Mouse (Mus musculus): Measurements from ENCODE around the gene Tspan9. TPM values are rescaled to one million over a fixed set of nuclear protein-coding genes. Genes with fewer than 3 reads are reported as not detected.

The Tspan9 gene
- polyA plus RNA-seq, 1 experiment: 312 TPM

- TF ChIP-seq CTCF (IDR thresholded peaks at IDR 0.05; ENCODE audit: insufficient read depth, low read length) (no peak), POLR2A (IDR thresholded peaks at IDR 0.05; ENCODE audit: borderline replicate concordance, extremely low read depth, low read depth, low read length) (no peak)
- WGBS: 50% methylated on average over 7 of the region's 7 CpGs
- peaks cover 39% of the 10 kb centered on the region for H3K4me1 ChIP-seq (ENCODE audit: control insufficient read depth, insufficient read depth, low read length)
- no peak overlapping the region for H3K4me3 ChIP-seq (replicated peaks; ENCODE audit: extremely low read depth, low read depth, low read length)
- DNase-seq: no peak
Measured at GRCm38 (mm10) chr6:128111784-128112183, 31.6 kb downstream of the Tspan9 start.

- 30% methylated on average over 7 of the region's 7 CpGs for WGBS
- peak; percentile 46 for DNase-seq
- Histone ChIP-seq H3K4me1 (ENCODE audit: control insufficient read depth, insufficient read depth, low read length) (peaks cover 56% of the 10 kb centered on the region), H3K4me3 (replicated peaks; ENCODE audit: extremely low read depth, low read depth, low read length) (no peak overlapping the region)
- TF ChIP-seq CTCF (IDR thresholded peaks at IDR 0.05; ENCODE audit: insufficient read depth, low read length): no peak
- no peak for TF ChIP-seq POLR2A (IDR thresholded peaks at IDR 0.05; ENCODE audit: borderline replicate concordance, extremely low read depth, low read depth, low read length)
Measured at GRCm38 (mm10) chr6:128108324-128109035, 34.9 kb downstream of the Tspan9 start.

- TF ChIP-seq POLR2A (IDR thresholded peaks at IDR 0.05; ENCODE audit: borderline replicate concordance, extremely low read depth, low read depth, low read length): no peak
- no peak for TF ChIP-seq CTCF (IDR thresholded peaks at IDR 0.05; ENCODE audit: insufficient read depth, low read length)
- WGBS: 53% methylated on average over 8 of the region's 8 CpGs
- Histone ChIP-seq H3K4me3 (replicated peaks; ENCODE audit: extremely low read depth, low read depth, low read length) (no peak overlapping the region), H3K4me1 (ENCODE audit: control insufficient read depth, insufficient read depth, low read length) (peaks cover 63% of the 10 kb centered on the region)
- DNase-seq: no peak
Measured at GRCm38 (mm10) chr6:128107698-128108097, 35.7 kb downstream of the Tspan9 start.

- Histone ChIP-seq H3K4me3 (replicated peaks; ENCODE audit: extremely low read depth, low read depth, low read length) (no peak overlapping the region), H3K4me1 (ENCODE audit: control insufficient read depth, insufficient read depth, low read length) (peaks cover 63% of the 10 kb centered on the region)
- DNase-seq: peak; percentile 54
- TF ChIP-seq CTCF (IDR thresholded peaks at IDR 0.05; ENCODE audit: insufficient read depth, low read length) (no peak), POLR2A (IDR thresholded peaks at IDR 0.05; ENCODE audit: borderline replicate concordance, extremely low read depth, low read depth, low read length) (no peak; the same call in 1 of the 2 replicates)
- WGBS: 61% methylated on average over 3 of the region's 3 CpGs
Measured at GRCm38 (mm10) chr6:128106154-128106553, 37.2 kb downstream of the Tspan9 start.

- no peak overlapping the region for H3K4me3 ChIP-seq (replicated peaks; ENCODE audit: extremely low read depth, low read depth, low read length)
- DNase-seq: peak; percentile 68
- 33% methylated on average over 7 of the region's 7 CpGs for WGBS
- peaks cover 63% of the 10 kb centered on the region for H3K4me1 ChIP-seq (ENCODE audit: control insufficient read depth, insufficient read depth, low read length)
- TF ChIP-seq CTCF (IDR thresholded peaks at IDR 0.05; ENCODE audit: insufficient read depth, low read length) (no peak), POLR2A (IDR thresholded peaks at IDR 0.05; ENCODE audit: borderline replicate concordance, extremely low read depth, low read depth, low read length) (no peak)
Measured at GRCm38 (mm10) chr6:128104712-128105324, 38.6 kb downstream of the Tspan9 start.

- Histone ChIP-seq H3K4me3 (replicated peaks; ENCODE audit: extremely low read depth, low read depth, low read length) (no peak overlapping the region), H3K4me1 (ENCODE audit: control insufficient read depth, insufficient read depth, low read length) (peaks cover 61% of the 10 kb centered on the region)
- no peak for DNase-seq
- TF ChIP-seq POLR2A (IDR thresholded peaks at IDR 0.05; ENCODE audit: borderline replicate concordance, extremely low read depth, low read depth, low read length) (no peak), CTCF (IDR thresholded peaks at IDR 0.05; ENCODE audit: insufficient read depth, low read length) (no peak)
- WGBS: 38% methylated on average over 5 of the region's 5 CpGs
Measured at GRCm38 (mm10) chr6:128103874-128104273, 39.5 kb downstream of the Tspan9 start.

- 22% methylated on average over 6 of the region's 6 CpGs for WGBS
- peak; percentile 57 for DNase-seq
- H3K4me3 ChIP-seq (replicated peaks; ENCODE audit: extremely low read depth, low read depth, low read length): no peak overlapping the region
- no peak for TF ChIP-seq POLR2A (IDR thresholded peaks at IDR 0.05; ENCODE audit: borderline replicate concordance, extremely low read depth, low read depth, low read length)
- TF ChIP-seq CTCF (IDR thresholded peaks at IDR 0.05; ENCODE audit: insufficient read depth, low read length): no peak
- H3K4me1 ChIP-seq (ENCODE audit: control insufficient read depth, insufficient read depth, low read length): peaks cover 48% of the 10 kb centered on the region
Measured at GRCm38 (mm10) chr6:128102296-128102999, 40.9 kb downstream of the Tspan9 start.

- Histone ChIP-seq H3K4me3 (replicated peaks; ENCODE audit: extremely low read depth, low read depth, low read length) (no peak overlapping the region), H3K4me1 (ENCODE audit: control insufficient read depth, insufficient read depth, low read length) (peaks cover 31% of the 10 kb centered on the region)
- TF ChIP-seq POLR2A (IDR thresholded peaks at IDR 0.05; ENCODE audit: borderline replicate concordance, extremely low read depth, low read depth, low read length): no peak
- peak; percentile 47 for TF ChIP-seq CTCF (IDR thresholded peaks at IDR 0.05; ENCODE audit: insufficient read depth, low read length)
- no peak for DNase-seq
- WGBS: 83% methylated on average over 5 of the region's 5 CpGs
Measured at GRCm38 (mm10) chr6:128099871-128100270, 43.5 kb downstream of the Tspan9 start.

GRCm38 (mm10) chr6:128099190-128099589 lies 44.2 kb downstream of the Tspan9 start:
- H3K4me1 ChIP-seq (ENCODE audit: control insufficient read depth, insufficient read depth, low read length): peaks cover 25% of the 10 kb centered on the region
- 54% methylated on average over 9 of the region's 9 CpGs for WGBS
- H3K4me3 ChIP-seq (replicated peaks; ENCODE audit: extremely low read depth, low read depth, low read length): no peak overlapping the region
- TF ChIP-seq POLR2A (IDR thresholded peaks at IDR 0.05; ENCODE audit: borderline replicate concordance, extremely low read depth, low read depth, low read length): no peak
- TF ChIP-seq CTCF (IDR thresholded peaks at IDR 0.05; ENCODE audit: insufficient read depth, low read length): no peak
- no peak for DNase-seq
